Mouse (Mus musculus): ENCODE measurements at regions not wholly inside any gene's neighbourhood (a gene's known extent, or its start where the extent isn't known, plus 50 kb on each side); places are given as distances from the start of the nearest gene placed in this dataset.
"Not testable (repeated sequence)": the region's sequence is repeated elsewhere in the genome, so short reads cannot be mapped to it uniquely, and the experiment has no call there.

DNA sequence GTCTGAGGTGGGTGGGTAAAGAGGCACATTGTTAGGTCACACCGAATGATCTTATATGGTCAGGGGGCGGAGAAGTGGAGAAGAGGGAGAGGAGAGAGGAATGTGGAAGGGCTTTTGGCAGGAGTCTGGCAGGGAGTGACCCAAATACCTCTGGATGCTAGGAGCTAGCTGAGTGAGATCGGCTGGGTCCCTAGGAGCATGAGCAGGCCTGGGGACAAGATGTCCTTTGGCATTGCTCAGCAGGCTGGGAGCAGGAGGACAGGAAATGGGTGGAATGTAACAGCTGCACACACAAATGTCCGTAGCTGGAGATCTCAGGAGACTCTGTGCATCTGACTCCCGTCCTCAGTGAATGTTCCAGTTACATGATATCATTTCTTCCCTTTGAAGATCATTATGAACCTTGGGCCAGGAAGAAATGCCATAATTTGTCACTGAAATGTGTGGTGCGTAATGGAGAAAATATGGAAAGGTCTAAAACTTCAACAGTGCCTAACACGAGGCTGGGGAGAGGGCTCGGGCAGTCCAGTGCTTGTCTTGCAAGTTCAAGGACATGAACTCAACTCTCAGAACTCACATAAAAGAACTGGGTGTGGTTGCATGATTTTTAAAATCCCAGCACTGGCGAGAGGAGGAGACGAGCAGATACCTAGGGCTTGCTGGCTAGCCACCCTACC is 59.6 kb upstream of the Zfp366 start:
- no peak for TF ChIP-seq POLR2A (IDR thresholded peaks at IDR 0.05; ENCODE audit: borderline replicate concordance, extremely low read depth, insufficient read depth, insufficient read length)
- peak; percentile 78 for ATAC-seq (ENCODE audit: low FRiP score, low read depth)
- WGBS: 56% methylated on average over 10 of the region's 10 CpGs
- Histone ChIP-seq H3K9me3 (ENCODE audit: control insufficient read depth, low read length) (no peaks in the 10 kb centered on the region), H3K27ac (replicated peaks; ENCODE audit: low read depth, low read length) (no peak overlapping the region; the same call in 1 of the 2 replicates), H3K4me1 (ENCODE audit: control insufficient read depth, insufficient read depth, low read length) (peaks cover 26% of the 10 kb centered on the region), H3K4me3 (replicated peaks; ENCODE audit: low read length) (no peak overlapping the region), H3K4me2 (replicated peaks; ENCODE audit: low read depth, low read length, severe bottlenecking) (no peak overlapping the region), H3K9ac (ENCODE audit: low read depth, low read length, severe bottlenecking) (no peak overlapping the region), H3K27me3 (ENCODE audit: control insufficient read depth, insufficient read depth, low read length) (no peaks in the 10 kb centered on the region), H3K36me3 (ENCODE audit: control insufficient read depth, insufficient read depth, low read length) (no peaks in the 10 kb centered on the region)
- DNase-seq (ENCODE audit: low spot score): peak; percentile 68

- Histone ChIP-seq H3K27ac (replicated peaks; ENCODE audit: low read depth, low read length) (0 out of 2 replicates have a peak overlapping the region, but pooled peaks have one; percentile 35), H3K36me3 (ENCODE audit: control insufficient read depth, insufficient read depth, low read length) (no peaks in the 10 kb centered on the region), H3K4me1 (ENCODE audit: control insufficient read depth, insufficient read depth, low read length) (peaks cover 26% of the 10 kb centered on the region), H3K4me3 (replicated peaks; ENCODE audit: low read length) (no peak overlapping the region), H3K9ac (ENCODE audit: low read depth, low read length, severe bottlenecking) (no peak overlapping the region), H3K4me2 (replicated peaks; ENCODE audit: low read depth, low read length, severe bottlenecking) (no peak overlapping the region), H3K27me3 (ENCODE audit: control insufficient read depth, insufficient read depth, low read length) (no peaks in the 10 kb centered on the region), H3K9me3 (ENCODE audit: control insufficient read depth, low read length) (no peaks in the 10 kb centered on the region)
- TF ChIP-seq POLR2A (IDR thresholded peaks at IDR 0.05; ENCODE audit: borderline replicate concordance, extremely low read depth, insufficient read depth, insufficient read length): no peak
- 20% methylated on average over 2 of the region's 2 CpGs for WGBS
- ATAC-seq (ENCODE audit: low FRiP score, low read depth) (no peak), DNase-seq (ENCODE audit: low spot score) (no peak)
Observed at GRCm38 (mm10) chr13:99124141-99124540, 60.5 kb upstream of the Zfp366 start.

GRCm38 (mm10) chr13:99123476-99124140 is 61.0 kb upstream of the Zfp366 start:
- no peak for ATAC-seq (ENCODE audit: low FRiP score, low read depth)
- 79% methylated on average over 12 of the region's 12 CpGs for WGBS

DNA sequence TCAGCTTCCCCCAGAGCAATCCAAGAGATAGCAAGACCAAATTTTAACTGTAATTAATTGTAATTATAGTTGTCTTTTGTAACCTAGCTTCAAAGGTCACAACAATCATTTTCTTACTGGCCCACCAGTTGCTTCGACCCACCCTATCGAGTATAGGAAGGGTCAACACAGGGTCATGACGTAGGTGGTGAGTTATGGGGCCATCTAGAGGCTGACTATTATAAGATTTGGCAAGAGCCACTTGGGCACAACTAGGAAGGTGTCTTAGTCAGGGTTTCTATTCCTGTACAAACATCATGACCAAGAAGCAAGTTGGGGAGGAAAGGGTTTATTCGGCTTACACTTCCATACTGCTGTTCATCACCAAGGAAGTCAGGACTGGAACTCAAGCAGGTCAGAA is 62.1 kb upstream of the Zfp366 start:
- H3K9ac ChIP-seq (ENCODE audit: low read depth, low read length, severe bottlenecking); H3K36me3 ChIP-seq (ENCODE audit: control insufficient read depth, insufficient read depth, low read length); ATAC-seq (ENCODE audit: low FRiP score, low read depth); H3K27ac ChIP-seq (replicated peaks; ENCODE audit: low read depth, low read length); H3K4me2 ChIP-seq (replicated peaks; ENCODE audit: low read depth, low read length, severe bottlenecking); H3K9me3 ChIP-seq (ENCODE audit: control insufficient read depth, low read length); H3K4me3 ChIP-seq (replicated peaks; ENCODE audit: low read length); H3K27me3 ChIP-seq (ENCODE audit: control insufficient read depth, insufficient read depth, low read length); DNase-seq (ENCODE audit: low spot score): not testable (repeated sequence)
- H3K4me1 ChIP-seq (ENCODE audit: control insufficient read depth, insufficient read depth, low read length): peaks cover 14% of the 10 kb centered on the region; the same call in 1 of the 2 replicates
- WGBS: 82% methylated on average over 3 of the region's 4 CpGs

More at GRCm38 (mm10) chr13:99123476-99124140, 61.0 kb upstream of the Zfp366 start:
- H3K4me3 ChIP-seq (replicated peaks; ENCODE audit: low read length): no peak overlapping the region
- DNase-seq (ENCODE audit: low spot score): no peak
- no peak overlapping the region for H3K27ac ChIP-seq (replicated peaks; ENCODE audit: low read depth, low read length)
- no peaks in the 10 kb centered on the region for H3K9me3 ChIP-seq (ENCODE audit: control insufficient read depth, low read length)
- no peaks in the 10 kb centered on the region for H3K36me3 ChIP-seq (ENCODE audit: control insufficient read depth, insufficient read depth, low read length)
- H3K9ac ChIP-seq (ENCODE audit: low read depth, low read length, severe bottlenecking): no peak overlapping the region
- peaks cover 21% of the 10 kb centered on the region for H3K4me1 ChIP-seq (ENCODE audit: control insufficient read depth, insufficient read depth, low read length)
- H3K27me3 ChIP-seq (ENCODE audit: control insufficient read depth, insufficient read depth, low read length): no peaks in the 10 kb centered on the region
- no peak overlapping the region for H3K4me2 ChIP-seq (replicated peaks; ENCODE audit: low read depth, low read length, severe bottlenecking)
- no peak for TF ChIP-seq POLR2A (IDR thresholded peaks at IDR 0.05; ENCODE audit: borderline replicate concordance, extremely low read depth, insufficient read depth, insufficient read length)

- Histone ChIP-seq H3K9me3 (ENCODE audit: control insufficient read depth, low read length) (no peaks in the 10 kb centered on the region), H3K9ac (ENCODE audit: low read depth, low read length, severe bottlenecking) (no peak overlapping the region), H3K4me3 (replicated peaks; ENCODE audit: low read length) (no peak overlapping the region), H3K4me2 (replicated peaks; ENCODE audit: low read depth, low read length, severe bottlenecking) (no peak overlapping the region), H3K36me3 (ENCODE audit: control insufficient read depth, insufficient read depth, low read length) (no peaks in the 10 kb centered on the region), H3K27me3 (ENCODE audit: control insufficient read depth, insufficient read depth, low read length) (no peaks in the 10 kb centered on the region), H3K27ac (replicated peaks; ENCODE audit: low read depth, low read length) (no peak overlapping the region), H3K4me1 (ENCODE audit: control insufficient read depth, insufficient read depth, low read length) (peaks cover 14% of the 10 kb centered on the region; the same call in 1 of the 2 replicates)
- WGBS: 94% methylated on average over 4 of the region's 4 CpGs
- DNase-seq (ENCODE audit: low spot score) (no peak), ATAC-seq (ENCODE audit: low FRiP score, low read depth) (no peak)
- no peak for TF ChIP-seq POLR2A (IDR thresholded peaks at IDR 0.05; ENCODE audit: borderline replicate concordance, extremely low read depth, insufficient read depth, insufficient read length)
Observed at GRCm38 (mm10) chr13:99121096-99121495, 63.5 kb upstream of the Zfp366 start.
